Mouse (Mus musculus) ES-E14 (cell line): ENCODE measurements at regions not wholly inside any gene's neighbourhood (a gene's known extent, or its start where the extent isn't known, plus 50 kb on each side); places are given as distances from the start of the nearest gene placed in this dataset.

Source experiments
- DNase-seq: peaks from one replicate; pipeline ENCODE4 v3.0.0-alpha.2; 2013; ENCODE audit warnings: low read depth, low spot score
- H3K27ac ChIP-seq: 2 replicates; pipeline ENCODE4 v1.5.1; 2012; ENCODE audit warnings: low read depth, mild to moderate bottlenecking, low read length, moderate library complexity, mixed read lengths; ENCODE audit not compliant: poor library complexity, insufficient read depth, severe bottlenecking
- H3K36me3 ChIP-seq: 2 replicates; pipeline ENCODE4 v1.6.1; 2012; ENCODE audit warnings: mild to moderate bottlenecking, low read length, moderate library complexity, mixed read lengths; ENCODE audit not compliant: control insufficient read depth, poor library complexity, insufficient read depth, severe bottlenecking
- H3K4me1 ChIP-seq, 2 experiments: fragments of 150-350 bp in 1 of 2; sonication (generic) in 1 of 2; 2 replicates each; pipeline ENCODE4 v1.6.1; 2012; ENCODE audit warnings: low read length in 2 of 2, mild to moderate bottlenecking in 1 of 2, mixed read lengths in 1 of 2; ENCODE audit not compliant: control insufficient read depth in 2 of 2, insufficient read depth in 2 of 2, poor library complexity in 1 of 2
- H3K4me3 ChIP-seq, 2 experiments: fragments of 150-350 bp in 1 of 2; sonication (generic) in 1 of 2; 2 replicates each; pipeline ENCODE4 v1.5.1; 2012; ENCODE audit warnings: low read length in 2 of 2, low read depth in 1 of 2, mild to moderate bottlenecking in 1 of 2, mixed read lengths in 1 of 2; ENCODE audit not compliant: insufficient read depth in 1 of 2, poor library complexity in 1 of 2, severe bottlenecking in 1 of 2
- H3K9ac ChIP-seq: 2 replicates; pipeline ENCODE4 v1.6.1; 2012; ENCODE audit warnings: low read depth, mild to moderate bottlenecking, low read length, mixed read lengths; ENCODE audit not compliant: poor library complexity, insufficient read depth, severe bottlenecking
- H3K9me3 ChIP-seq: fragments of 150-350 bp; sonication (generic); 2 replicates; pipeline ENCODE4 v1.6.1; 2012; ENCODE audit warnings: low read depth, mild to moderate bottlenecking, low read length; ENCODE audit not compliant: control insufficient read depth, insufficient read depth
- CHD2 ChIP-seq: IDR thresholded peaks from 2 replicates; pipeline ENCODE4 v1.6.1; 2014; ENCODE audit warnings: mild to moderate bottlenecking, low read depth, low read length, inconsistent platforms
- HCFC1 ChIP-seq: IDR thresholded peaks from 2 replicates; pipeline ENCODE4 v1.6.1; 2012; ENCODE audit warnings: low read length, inconsistent platforms, borderline replicate concordance; ENCODE audit not compliant: insufficient read depth
- MAFK ChIP-seq: IDR thresholded peaks from 2 replicates; pipeline ENCODE4 v1.6.1; 2014; ENCODE audit warnings: mild to moderate bottlenecking, low read depth, low read length, inconsistent platforms; ENCODE audit not compliant: insufficient read depth
- ZC3H11A ChIP-seq: IDR thresholded peaks from 2 replicates; pipeline ENCODE4 v1.6.1; 2012; ENCODE audit warnings: low read depth, mild to moderate bottlenecking, inconsistent platforms, low read length, borderline replicate concordance
- ZNF384 ChIP-seq: IDR thresholded peaks from 2 replicates; pipeline ENCODE4 v1.6.1; 2012; ENCODE audit warnings: low read depth, low read length, inconsistent platforms
- in situ Hi-C, 2 experiments: fragments of 600-800 bp; cut with MboI; formaldehyde crosslinking; loops; one replicate each; pipeline ENCODE4 v1.15.1; 2025; ENCODE audit warnings: low sequenced_read_pairs in 2 of 2, inconsistent platforms in 1 of 2; ENCODE audit not compliant: unreplicated experiment in 2 of 2

GRCm38 (mm10) chr8:56832651-56833050, 281.8 kb downstream of the Fbxo8 start:
- no peak for TF ChIP-seq ZC3H11A
- TF ChIP-seq ZNF384, result no peak
- no peak for DNase-seq
- in situ Hi-C loops, result no loop called here
- no peak overlapping the region for H3K9ac ChIP-seq
- H3K36me3 ChIP-seq, result no peaks in the 10 kb centered on the region
- H3K27ac ChIP-seq, result no peak overlapping the region
- no peaks in the 10 kb centered on the region for H3K9me3 ChIP-seq
- H3K4me1 ChIP-seq, result no peaks in the 10 kb centered on the region
- no peak overlapping the region for H3K4me3 ChIP-seq

GRCm38 (mm10) chr8:56833129-56833528, 282.2 kb downstream of the Fbxo8 start:
- no peak for DNase-seq
- no peaks in the 10 kb centered on the region for H3K9me3 ChIP-seq
- H3K4me1 ChIP-seq, result no peaks in the 10 kb centered on the region
- H3K36me3 ChIP-seq, result no peaks in the 10 kb centered on the region
- H3K27ac ChIP-seq, result no peak overlapping the region
- in situ Hi-C loops, result no loop called here
- H3K9ac ChIP-seq, result no peak overlapping the region
- TF ChIP-seq ZNF384 (no peak), CHD2 (no peak), ZC3H11A (no peak), MAFK (no peak), HCFC1 (no peak)
- no peak overlapping the region for H3K4me3 ChIP-seq

GRCm38 (mm10) chr8:56883449-56883848, 332.6 kb downstream of the Fbxo8 start:
- no peaks in the 10 kb centered on the region for H3K9me3 ChIP-seq
- no peak for DNase-seq
- TF ChIP-seq MAFK (no peak), ZC3H11A (no peak), CHD2 (no peak), ZNF384 (no peak), HCFC1 (no peak)
- in situ Hi-C loops, result no loop called here
- no peak overlapping the region for H3K4me3 ChIP-seq
- no peak overlapping the region for H3K27ac ChIP-seq
- H3K9ac ChIP-seq, result no peak overlapping the region
- H3K36me3 ChIP-seq, result no peaks in the 10 kb centered on the region
- H3K4me1 ChIP-seq, result no peaks in the 10 kb centered on the region

- no peak overlapping the region for H3K4me3 ChIP-seq
- peak; percentile 4 for DNase-seq
- TF ChIP-seq ZNF384 (peak; percentile 96), ZC3H11A (no peak)
- in situ Hi-C loops, result no loop called here
- H3K9ac ChIP-seq, result no peak overlapping the region
- no peak overlapping the region for H3K27ac ChIP-seq
- H3K36me3 ChIP-seq, result no peaks in the 10 kb centered on the region
- no peaks in the 10 kb centered on the region for H3K4me1 ChIP-seq
- H3K9me3 ChIP-seq, result no peaks in the 10 kb centered on the region
Observed at GRCm38 (mm10) chr8:56884195-56884594, 333.3 kb downstream of the Fbxo8 start.

GRCm38 (mm10) chr8:56893638-56894037, 342.7 kb downstream of the Fbxo8 start:
- H3K4me1 ChIP-seq, result no peaks in the 10 kb centered on the region
- TF ChIP-seq ZC3H11A, result no peak
- TF ChIP-seq CHD2, result no peak
- TF ChIP-seq MAFK, result no peak
- TF ChIP-seq HCFC1, result no peak
- TF ChIP-seq ZNF384, result no peak
- no peak for DNase-seq
- no peak overlapping the region for H3K27ac ChIP-seq
- in situ Hi-C loops, result no loop called here
- no peak overlapping the region for H3K9ac ChIP-seq
- H3K9me3 ChIP-seq, result no peaks in the 10 kb centered on the region
- no peak overlapping the region for H3K4me3 ChIP-seq
- H3K36me3 ChIP-seq, result no peaks in the 10 kb centered on the region
